Mouse (Mus musculus): ENCODE results near the gene Sult1e1. TPM values are rescaled to one million over a fixed set of nuclear protein-coding genes. Genes with fewer than 3 reads are reported as not detected.

The Sult1e1 gene
- total and polyA plus RNA-seq, 3 experiments = not detected

DNA sequence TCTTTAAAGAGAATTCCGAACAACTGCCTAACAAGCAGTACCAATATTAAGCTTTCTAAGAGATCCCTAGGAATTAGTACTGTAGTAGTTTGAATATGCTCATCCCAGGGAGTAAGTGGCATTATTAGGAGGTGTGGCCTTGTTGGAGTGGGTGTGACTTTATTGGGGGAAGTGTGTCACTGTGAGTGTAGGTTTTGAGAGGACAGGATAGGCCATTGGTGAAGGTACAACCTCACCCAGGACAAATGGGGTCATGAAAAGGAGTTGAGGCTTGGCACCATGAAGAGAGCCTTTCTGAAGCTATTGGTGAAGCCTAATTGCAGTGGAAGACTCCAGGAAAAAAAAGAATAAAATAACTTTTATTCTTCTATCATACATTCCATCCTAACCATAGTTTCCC lies 24.1 kb downstream of the Sult1e1 start:
- H3K27me3 ChIP-seq (ENCODE audit: control insufficient read depth in 1 of 2, insufficient read depth in 2 of 2, low read length in 2 of 2) = no peaks in the 10 kb centered on the region

DNA sequence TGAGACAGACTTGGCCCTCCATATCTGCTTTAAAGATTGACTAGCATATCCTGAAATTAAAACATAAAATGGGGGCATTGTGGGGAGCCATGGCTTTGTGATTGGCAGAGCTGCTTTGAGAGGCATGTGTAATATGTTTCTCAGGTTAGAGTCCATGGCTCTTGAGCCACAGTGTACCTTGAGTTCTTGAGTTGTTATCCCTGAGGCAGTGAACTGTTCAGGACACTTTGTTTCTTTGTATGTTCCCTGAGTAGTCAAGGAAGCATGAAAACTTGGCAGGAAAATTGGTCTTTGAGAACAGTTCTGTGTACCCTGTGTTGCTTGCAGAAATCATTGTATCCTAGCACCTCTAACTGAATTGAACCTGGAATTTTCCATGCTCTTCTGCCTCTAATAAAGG lies 28.4 kb downstream of the Sult1e1 start:
- H3K27ac ChIP-seq (ENCODE audit: control insufficient read depth, low read depth, low read length) = no peak overlapping the region
- no peaks in the 10 kb centered on the region for H3K9me3 ChIP-seq (replicated peaks; ENCODE audit: insufficient read depth, low read length)
- H3K27me3 ChIP-seq (ENCODE audit: control insufficient read depth in 1 of 2, insufficient read depth in 2 of 2, low read length in 2 of 2) = no peaks in the 10 kb centered on the region
- H3K4me1 ChIP-seq (ENCODE audit: control insufficient read depth in 1 of 2, insufficient read depth in 2 of 2, low read length in 2 of 2) = no peaks in the 10 kb centered on the region
- no peaks in the 10 kb centered on the region for H3K36me3 ChIP-seq (ENCODE audit: control insufficient read depth in 1 of 2, insufficient read depth in 2 of 2, low read length in 2 of 2)
- DNase-seq (ENCODE audit: low read depth, low spot score) = no peak
- TF ChIP-seq ETS1 (IDR thresholded peaks at IDR 0.05; ENCODE audit: low read depth, low read length) (no peak), CHD1 (IDR thresholded peaks at IDR 0.05; ENCODE audit: low read depth, low read length) (no peak), ZKSCAN1 (IDR thresholded peaks at IDR 0.05; ENCODE audit: low read depth, low read length) (no peak), NELFE (IDR thresholded peaks at IDR 0.05; ENCODE audit: low read depth, low read length) (no peak), RCOR1 (IDR thresholded peaks at IDR 0.05; ENCODE audit: low read depth, low read length) (no peak), MAFK (IDR thresholded peaks at IDR 0.05; ENCODE audit: borderline replicate concordance, low read depth, low read length) (no peak), UBTF (IDR thresholded peaks at IDR 0.05; ENCODE audit: borderline replicate concordance, insufficient read depth, low read depth, low read length) (no peak), BHLHE40 (IDR thresholded peaks at IDR 0.05; ENCODE audit: borderline replicate concordance, low read depth, low read length) (no peak), EP300 (IDR thresholded peaks at IDR 0.05; ENCODE audit: low read depth in 1 of 2, low read length in 2 of 2) (no peak), MAZ (IDR thresholded peaks at IDR 0.05; ENCODE audit: low read depth, low read length) (no peak), ELF1 (IDR thresholded peaks at IDR 0.05; ENCODE audit: low read depth, low read length) (no peak)
- H3K79me2 ChIP-seq (ENCODE audit: control insufficient read depth, insufficient read depth, low read length, poor library complexity) = no peaks in the 10 kb centered on the region
- H3K9ac ChIP-seq (ENCODE audit: control insufficient read depth, low read depth, low read length, poor library complexity, severe bottlenecking) = no peak overlapping the region
- no peak overlapping the region for H3K4me3 ChIP-seq (ENCODE audit: control insufficient read depth in 1 of 2, insufficient read depth in 1 of 2, low read depth in 2 of 2, low read length in 2 of 2)

More for the DNA sequence above, 24.1 kb downstream of the Sult1e1 start:
- Histone ChIP-seq H3K4me3 (ENCODE audit: control insufficient read depth in 1 of 2, insufficient read depth in 1 of 2, low read depth in 2 of 2, low read length in 2 of 2) (no peak overlapping the region), H3K4me1 (ENCODE audit: control insufficient read depth in 1 of 2, insufficient read depth in 2 of 2, low read length in 2 of 2) (no peaks in the 10 kb centered on the region), H3K27ac (ENCODE audit: control insufficient read depth, low read depth, low read length) (no peak overlapping the region), H3K9me3 (replicated peaks; ENCODE audit: insufficient read depth, low read length) (no peaks in the 10 kb centered on the region), H3K79me2 (ENCODE audit: control insufficient read depth, insufficient read depth, low read length, poor library complexity) (no peaks in the 10 kb centered on the region), H3K36me3 (ENCODE audit: control insufficient read depth in 1 of 2, insufficient read depth in 2 of 2, low read length in 2 of 2) (no peaks in the 10 kb centered on the region), H3K9ac (ENCODE audit: control insufficient read depth, low read depth, low read length, poor library complexity, severe bottlenecking) (no peak overlapping the region)
- no peak for TF ChIP-seq GATA1 (IDR thresholded peaks at IDR 0.05; ENCODE audit: low read depth, low read length)
- TF ChIP-seq SIN3A (IDR thresholded peaks at IDR 0.05; ENCODE audit: low read length) = no peak
- TF ChIP-seq POLR2A (IDR thresholded peaks at IDR 0.05; ENCODE audit: control insufficient read depth in 1 of 2, insufficient read depth in 1 of 2, low read depth in 1 of 2, low read length in 2 of 2, poor library complexity in 1 of 2) = no peak
- no peak for TF ChIP-seq MXI1 (IDR thresholded peaks at IDR 0.05; ENCODE audit: low read depth, low read length)
- TF ChIP-seq TAL1 (IDR thresholded peaks at IDR 0.05; ENCODE audit: low read length) = no peak
- no peak for TF ChIP-seq CHD2 (IDR thresholded peaks at IDR 0.05; ENCODE audit: low read length)
- no peak for TF ChIP-seq ETS1 (IDR thresholded peaks at IDR 0.05; ENCODE audit: low read depth, low read length)
- no peak for TF ChIP-seq NRF1 (IDR thresholded peaks at IDR 0.05; ENCODE audit: insufficient read depth, low read depth, low read length, poor library complexity, severe bottlenecking)
- TF ChIP-seq POLR2AphosphoS5 (IDR thresholded peaks at IDR 0.05; ENCODE audit: borderline replicate concordance, low read depth, low read length) = no peak
- no peak for TF ChIP-seq RAD21 (IDR thresholded peaks at IDR 0.05; ENCODE audit: low read depth, low read length)
- TF ChIP-seq ZKSCAN1 (IDR thresholded peaks at IDR 0.05; ENCODE audit: low read depth, low read length) = no peak
- TF ChIP-seq USF1 (IDR thresholded peaks at IDR 0.05; ENCODE audit: low read depth, low read length) = no peak
- TF ChIP-seq MYB (IDR thresholded peaks at IDR 0.05; ENCODE audit: low read depth, low read length) = no peak
- no peak for TF ChIP-seq RCOR1 (IDR thresholded peaks at IDR 0.05; ENCODE audit: low read depth, low read length)
- TF ChIP-seq ZNF384 (IDR thresholded peaks at IDR 0.05; ENCODE audit: low read depth, low read length) = no peak
- no peak for TF ChIP-seq ZC3H11A (IDR thresholded peaks at IDR 0.05; ENCODE audit: low read depth, low read length)
- TF ChIP-seq MAZ (IDR thresholded peaks at IDR 0.05; ENCODE audit: low read depth, low read length) = no peak
- TF ChIP-seq JUND (IDR thresholded peaks at IDR 0.05; ENCODE audit: low read depth, low read length) = no peak
- DNase-seq (ENCODE audit: low read depth, low spot score) = no peak

All from MEL (cell line).